Mouse (Mus musculus) layer of hippocampus, adult 8-10 months (tissue): ENCODE data around the gene Vmn1r221. TPM values are rescaled to one million over a fixed set of nuclear protein-coding genes. Genes with fewer than 3 reads are reported as not detected.
"Not testable (repeated sequence)": the region's sequence is repeated elsewhere in the genome, so short reads cannot be mapped to it uniquely, and the experiment has no call there.

ENCODE experiments used
- DNase-seq, 2 experiments: peaks; one replicate each; pipeline ENCODE4 v3.0.0; 2022; ENCODE audit warnings: low spot score in 2 of 2
- total RNA-seq, 4 experiments: library from RNA; stranded (reverse); gene quantifications; 2 replicates each; pipeline ENCODE4 v1.2.4; 2022

Vmn1r221 gene
- total RNA-seq = not detected

DNA sequence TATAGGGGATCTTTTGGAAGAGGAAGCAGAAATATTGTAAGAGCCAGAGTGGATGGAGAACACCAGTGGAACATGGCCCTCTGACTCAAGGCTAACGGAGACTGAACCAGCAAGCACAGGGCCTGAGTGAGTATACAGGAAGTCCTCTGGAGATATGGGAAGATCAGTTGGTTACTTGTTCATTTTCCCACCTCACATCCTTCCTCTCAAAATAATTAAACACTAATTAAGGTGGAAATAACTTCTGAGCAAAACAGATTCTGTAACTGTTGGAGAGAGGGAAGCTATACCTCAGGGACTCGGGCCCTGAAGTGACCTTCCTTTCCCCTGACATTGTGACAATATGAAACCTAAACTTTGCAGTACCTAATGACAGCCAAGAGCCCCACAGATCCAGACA lies at the start of gene Vmn1r221:
Vmn1r221 (plus strand) TSS at position 301 of the 400 bp plus-strand sequence.
- DNase-seq = not testable (repeated sequence)

DNA sequence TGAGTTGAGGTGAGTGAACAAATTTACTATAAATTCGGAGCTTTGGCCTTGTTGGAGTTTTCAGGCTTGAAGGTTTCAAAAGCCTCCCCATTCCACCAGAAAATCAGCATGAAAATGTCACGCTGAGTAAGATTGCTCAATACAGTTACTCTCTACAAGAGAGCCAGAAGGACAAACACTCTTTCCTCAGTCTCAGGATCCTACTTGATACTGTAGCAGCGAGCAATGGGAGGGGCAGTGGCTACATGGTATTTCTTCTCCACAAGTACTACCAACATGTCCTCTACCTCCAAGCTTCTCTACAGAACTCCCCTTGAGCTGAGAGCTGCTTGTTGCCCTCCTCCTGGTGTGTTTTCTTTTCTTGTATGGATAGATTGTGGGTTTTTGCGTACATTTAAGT lies 47.5 kb upstream of the Vmn1r221 start:
- not testable (repeated sequence) for DNase-seq

DNA sequence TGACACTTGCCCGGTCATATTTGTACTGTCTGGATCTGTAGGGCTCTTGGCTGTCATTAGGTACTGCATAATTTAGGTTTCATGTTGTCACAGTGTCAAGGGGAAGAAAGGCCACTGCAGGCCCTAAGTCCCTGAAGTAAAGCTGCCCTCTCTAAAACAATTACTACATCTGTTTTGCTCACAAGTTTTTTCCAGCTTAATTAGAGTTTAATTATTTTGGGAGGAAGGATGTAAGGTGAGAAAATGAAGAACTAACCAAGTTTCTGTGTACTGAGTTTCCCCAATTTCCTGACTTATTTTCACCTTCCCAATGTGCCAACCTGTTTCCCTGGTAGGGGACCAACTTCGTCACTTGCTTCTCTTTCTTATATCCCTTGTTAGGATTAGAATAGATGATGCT lies 26.1 kb upstream of the Vmn1r221 start, which contains the start of gene Vmn1r220:
Vmn1r220 (minus strand) TSS at position 101 of the 400 bp plus-strand sequence.
- DNase-seq = no peak

DNA sequence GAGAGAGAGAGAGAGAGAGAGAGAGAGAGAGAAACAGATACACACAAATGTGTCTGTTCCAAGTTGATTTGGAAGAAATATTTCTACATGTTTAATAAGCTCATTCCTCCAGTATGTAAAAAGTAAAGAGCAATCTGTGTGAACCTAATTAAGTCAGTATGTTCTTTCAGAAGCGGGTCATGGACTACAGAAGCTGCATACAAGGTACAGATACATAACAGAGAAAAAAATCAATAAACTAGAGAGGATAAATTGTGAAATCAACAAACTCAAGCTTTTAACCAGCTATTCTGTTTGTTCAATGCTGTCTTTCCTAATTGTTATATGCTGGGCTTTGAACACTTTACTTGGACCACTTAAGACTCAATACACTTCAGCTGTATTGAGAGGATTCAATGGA lies 10.0 kb upstream of the Vmn1r221 start:
- not testable (repeated sequence) for DNase-seq

DNA sequence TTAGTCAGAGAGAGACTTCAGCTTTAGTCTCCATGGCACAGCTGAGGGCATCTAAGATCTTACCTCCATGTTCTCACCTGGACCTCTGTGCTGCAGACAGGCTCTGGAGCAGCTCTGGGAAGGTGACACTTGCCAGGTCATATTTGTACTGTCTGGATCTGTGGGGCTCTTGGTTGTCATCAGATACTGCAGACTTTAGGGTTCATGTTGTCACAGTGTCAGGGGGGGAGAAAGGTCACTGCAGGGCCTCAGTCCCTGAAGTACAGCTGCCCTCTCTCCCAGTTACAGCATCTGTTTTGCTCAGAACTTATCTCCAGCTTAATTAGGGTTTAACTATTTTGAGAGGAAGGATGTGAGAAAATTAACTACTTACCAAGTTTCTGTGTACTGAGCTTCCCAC lies 21.9 kb downstream of the Vmn1r221 start, which contains the start of gene Vmn1r222:
Vmn1r222 (minus strand) TSS at position 101 of the 400 bp plus-strand sequence.
- DNase-seq = not testable (repeated sequence)

DNA sequence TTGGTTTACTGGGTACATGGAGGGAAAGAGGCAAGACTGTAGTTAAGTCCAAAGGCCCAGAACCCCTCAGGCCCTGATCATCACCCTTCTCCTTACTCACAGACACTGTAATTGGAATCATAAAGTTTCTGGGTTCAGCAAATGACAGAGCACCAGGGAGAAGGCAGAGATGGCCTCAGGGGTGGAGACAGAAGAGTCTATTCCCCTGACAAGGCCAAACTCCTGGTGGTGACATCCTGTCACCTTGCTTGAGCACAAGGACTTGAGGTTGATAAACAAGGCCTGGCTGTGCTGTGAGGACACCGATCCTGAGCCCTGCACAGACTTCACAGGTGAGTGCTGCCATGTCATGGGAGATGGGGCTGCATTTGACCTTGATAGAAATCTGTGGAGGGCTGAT lies 32.9 kb downstream of the Vmn1r221 start, which contains the start of gene Vmn1r223:
Vmn1r223 (plus strand) TSS at position 301 of the 400 bp plus-strand sequence.
- not testable (repeated sequence) for DNase-seq

DNA sequence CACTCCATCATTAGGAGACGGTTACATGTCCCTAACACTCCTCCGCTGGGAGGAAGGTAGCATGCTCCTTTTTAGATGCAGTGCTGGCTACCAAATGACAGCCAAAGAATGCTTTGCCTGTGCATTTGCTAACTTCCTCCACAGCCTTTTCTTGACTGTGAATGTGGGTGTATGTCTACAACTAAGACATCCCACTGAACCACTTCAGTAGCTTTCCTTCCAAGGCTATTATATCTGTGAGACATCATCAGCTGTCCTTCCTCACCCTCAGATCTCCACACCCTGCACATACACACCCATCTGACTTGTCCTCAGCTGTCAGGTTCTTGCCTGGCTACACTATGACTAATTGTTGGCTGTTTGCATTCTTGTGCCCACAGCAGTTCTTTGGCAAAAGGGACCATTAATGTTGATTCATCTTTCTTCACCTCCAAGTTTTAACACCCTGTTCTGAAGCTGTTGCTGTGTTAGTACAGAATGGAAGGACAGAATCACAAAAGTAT lies 44.7 kb downstream of the Vmn1r221 start:
- no peak for DNase-seq

DNA sequence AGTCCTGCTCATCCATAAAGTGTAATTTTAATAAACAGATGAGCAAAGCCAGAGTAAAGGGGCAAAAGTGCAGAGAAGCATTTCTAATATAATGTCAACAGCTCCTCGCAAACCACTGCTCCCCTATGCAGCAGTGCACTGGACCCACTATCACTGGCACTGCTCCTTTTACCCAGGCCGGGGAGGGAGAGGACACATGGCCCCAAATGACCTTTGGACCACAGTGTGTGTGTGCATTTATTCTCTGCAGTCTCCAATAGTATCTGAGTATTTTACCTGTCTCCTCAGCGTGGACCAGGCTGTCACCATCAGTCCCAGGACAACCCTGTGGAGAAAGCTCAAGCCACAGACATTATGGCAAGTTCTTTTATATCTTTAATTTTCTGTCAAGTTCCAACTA lies 54.7 kb downstream of the Vmn1r221 start:
- DNase-seq = not testable (repeated sequence)

DNA sequence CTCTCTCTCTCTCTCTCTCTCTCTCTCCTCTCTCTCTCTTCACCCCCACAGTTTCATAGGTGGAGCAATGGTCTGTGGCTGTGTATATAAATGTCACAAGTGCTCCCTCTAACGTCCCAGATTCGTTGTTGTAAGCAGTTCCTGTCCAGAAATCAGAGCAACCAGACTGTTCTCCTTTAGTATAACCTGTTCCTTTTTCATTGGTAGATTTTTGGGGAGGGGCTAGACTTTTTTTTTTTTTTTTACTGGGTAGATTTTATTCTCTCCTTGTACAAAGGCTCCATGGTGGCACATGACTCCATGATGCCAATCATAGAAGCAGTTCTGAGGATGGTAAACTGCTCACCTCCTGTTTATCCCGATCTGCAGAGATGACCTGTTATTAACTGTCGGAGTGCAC lies 55.2 kb downstream of the Vmn1r221 start:
- not testable (repeated sequence) for DNase-seq

DNA sequence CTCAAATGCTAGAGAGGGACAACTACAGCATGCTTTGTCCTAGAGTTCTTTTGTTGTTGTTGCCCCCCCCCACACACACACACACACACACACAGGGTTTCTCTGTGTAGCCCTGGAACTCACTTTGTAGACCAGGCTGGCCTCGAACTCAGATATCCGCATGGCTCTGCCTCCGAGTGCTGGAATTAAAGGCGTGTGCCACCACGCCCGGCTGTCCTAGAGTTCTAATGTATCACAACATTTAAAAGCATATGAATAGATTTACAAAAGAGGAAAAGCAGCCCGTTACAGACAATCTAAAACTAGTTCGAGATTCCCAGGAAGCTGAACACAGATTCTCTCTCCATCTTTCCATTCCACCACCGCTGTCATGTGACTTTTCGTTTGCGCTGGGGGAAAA lies 55.8 kb downstream of the Vmn1r221 start:
- DNase-seq = peak in 1 of 2 experiments; percentile 9

DNA sequence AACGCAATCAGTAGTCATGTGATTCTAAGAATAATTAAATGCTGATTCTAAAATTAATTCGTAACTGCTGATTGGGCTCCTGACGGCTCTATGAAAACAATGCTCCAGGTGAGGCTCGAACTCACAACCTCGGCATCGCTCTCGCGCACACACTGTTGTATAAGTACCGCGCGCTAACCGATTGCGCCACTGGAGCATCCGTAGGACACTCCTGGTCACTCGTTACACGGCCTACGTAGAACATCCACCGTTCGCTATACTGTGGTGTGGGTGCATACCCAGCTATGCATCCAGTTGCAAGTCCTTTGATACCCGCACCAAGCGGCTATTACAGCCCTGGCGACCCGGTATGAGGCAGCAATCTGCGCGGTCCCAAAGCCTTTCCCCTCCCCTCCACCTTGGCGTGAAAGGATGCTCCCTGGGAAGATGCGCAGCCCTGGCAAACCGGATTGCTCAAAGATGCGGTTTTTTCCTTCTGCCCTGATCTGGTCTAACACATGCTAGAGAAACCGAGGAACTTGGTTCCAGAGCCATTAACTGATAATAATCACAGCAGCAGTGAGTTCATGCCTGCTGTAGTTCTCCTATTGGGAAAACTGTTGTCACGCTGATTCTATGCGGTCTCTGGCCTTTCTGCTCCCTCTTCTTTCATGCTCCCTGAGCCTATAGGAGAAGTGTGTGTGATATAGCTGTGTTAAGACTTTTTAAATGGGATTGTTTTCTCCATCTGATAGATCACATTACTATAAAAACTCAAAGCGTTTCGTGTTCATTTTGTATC lies 56.6 kb downstream of the Vmn1r221 start:
- DNase-seq = peak; percentile 43 to 75

Other genes with a start within 250 kb of the Vmn1r221 start
- gene Vmn1r213, start 206.5 kb upstream of the Vmn1r221 start, total RNA-seq = not detected
- gene Vmn1r214, start 183.7 kb upstream of the Vmn1r221 start, total RNA-seq = not detected
- gene Vmn1r215, start 146.1 kb upstream of the Vmn1r221 start, total RNA-seq = not detected
- not detected for gene Vmn1r217, start 95.9 kb upstream of the Vmn1r221 start, total RNA-seq
- gene Vmn1r218, start 81.0 kb upstream of the Vmn1r221 start, total RNA-seq = under 1 TPM in 1 of 4 experiments, not detected in 3; 0.04 TPM
- not detected for gene Vmn1r219, start 54.8 kb upstream of the Vmn1r221 start, total RNA-seq
- gene Vmn1r220, start 26.2 kb upstream of the Vmn1r221 start, total RNA-seq = not detected
- not detected for gene Vmn1r222, start 21.8 kb downstream of the Vmn1r221 start, total RNA-seq
- not detected for gene Vmn1r223, start 33.0 kb downstream of the Vmn1r221 start, total RNA-seq
- 10 to 100 TPM; 26.0 to 33.5 (median 30.2) TPM for gene Zfp322a, start 155.1 kb downstream of the Vmn1r221 start, total RNA-seq
- 1 to 10 TPM; 8.0 to 9.0 (median 8.7) TPM for gene Abt1, start 209.7 kb downstream of the Vmn1r221 start, total RNA-seq